Mouse (Mus musculus): ENCODE results near the gene Olfr792.

Gene Olfr792

DNA sequence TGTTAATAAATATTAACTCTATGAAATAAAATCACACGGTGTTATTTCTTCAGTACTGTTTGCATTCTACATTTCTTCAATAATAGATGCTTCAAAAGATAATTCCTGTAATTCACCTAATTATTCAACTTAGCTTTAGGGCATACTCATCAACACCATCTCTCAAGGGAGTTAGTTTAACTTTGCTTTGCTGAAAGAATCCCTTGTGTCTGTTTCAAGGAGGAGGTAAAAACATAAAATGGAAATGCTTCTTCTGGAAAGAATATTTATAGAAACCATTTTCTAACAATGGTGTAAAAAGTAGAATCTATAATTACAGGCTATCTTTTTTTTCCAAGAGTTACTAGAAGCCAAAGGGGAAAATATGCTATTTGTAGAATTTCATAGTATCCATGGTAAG is at the start of gene Olfr792:
TSS of gene Olfr792 (plus strand) at position 301 of the 400 bp plus-strand sequence.
- WGBS: 93% methylated on average over 1 of the region's 1 CpGs

DNA sequence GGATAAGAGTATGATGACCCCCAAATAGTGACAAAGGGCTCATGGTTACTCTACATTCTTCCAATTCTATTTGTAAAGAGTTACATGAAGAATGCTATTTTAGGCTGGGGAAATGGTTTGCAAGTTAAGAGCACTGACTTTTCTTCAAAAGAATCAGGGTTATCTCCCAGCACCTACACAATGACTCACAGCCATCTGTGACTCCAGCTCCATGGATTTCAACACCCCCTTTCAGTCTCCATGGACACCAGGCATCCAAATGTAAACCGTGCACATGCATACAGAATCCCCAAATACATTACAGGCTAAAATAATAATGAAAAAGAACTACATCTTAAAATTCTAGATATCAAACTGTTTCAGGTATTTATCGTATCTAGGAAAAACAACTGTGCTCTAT is 48.9 kb upstream of the Olfr792 start:
- 48% methylated on average over 2 of the region's 2 CpGs for WGBS

DNA sequence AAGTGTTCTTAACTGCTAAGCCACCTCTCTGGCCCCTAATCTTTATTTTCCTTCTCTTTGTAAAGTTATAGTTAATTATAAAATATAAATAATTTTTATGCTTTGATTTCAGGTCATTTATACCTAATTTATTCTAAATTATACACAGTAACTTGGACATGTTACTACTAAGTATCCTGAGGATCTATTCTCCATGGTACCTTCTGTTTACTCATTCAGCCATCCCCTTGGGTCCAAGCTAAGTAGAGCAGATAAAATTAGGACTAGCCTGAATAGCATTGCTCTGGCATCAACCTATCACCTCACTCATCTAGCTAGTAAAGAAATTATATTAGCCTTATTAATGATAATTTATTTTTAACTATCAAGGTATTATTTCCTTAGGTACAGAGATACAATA is 40.8 kb upstream of the Olfr792 start, which contains the start of gene Olfr790:
TSS of gene Olfr790 (plus strand) at position 301 of the 400 bp plus-strand sequence.

DNA sequence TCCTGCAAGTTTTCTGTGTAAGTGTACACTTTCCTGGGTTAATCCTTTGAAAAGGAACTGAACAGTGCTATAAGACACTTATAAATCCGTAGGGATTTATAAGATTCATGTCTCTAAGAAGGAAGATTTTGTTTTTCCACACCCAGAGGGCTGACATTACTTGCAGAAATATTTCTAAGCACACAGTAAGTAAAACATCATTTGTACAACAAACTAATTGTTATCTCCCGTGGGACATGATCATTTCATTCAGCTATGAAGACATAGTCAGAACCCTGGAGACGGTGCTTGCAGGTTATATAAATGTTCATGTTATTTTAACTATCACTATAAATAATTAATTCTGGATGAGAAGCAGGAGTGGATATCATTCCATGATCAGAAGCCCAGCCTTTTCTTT is 17.5 kb upstream of the Olfr792 start, which contains the start of gene Olfr791:
TSS of gene Olfr791 (plus strand) at position 301 of the 400 bp plus-strand sequence.
- WGBS: 72% methylated on average over 3 of the region's 3 CpGs

DNA sequence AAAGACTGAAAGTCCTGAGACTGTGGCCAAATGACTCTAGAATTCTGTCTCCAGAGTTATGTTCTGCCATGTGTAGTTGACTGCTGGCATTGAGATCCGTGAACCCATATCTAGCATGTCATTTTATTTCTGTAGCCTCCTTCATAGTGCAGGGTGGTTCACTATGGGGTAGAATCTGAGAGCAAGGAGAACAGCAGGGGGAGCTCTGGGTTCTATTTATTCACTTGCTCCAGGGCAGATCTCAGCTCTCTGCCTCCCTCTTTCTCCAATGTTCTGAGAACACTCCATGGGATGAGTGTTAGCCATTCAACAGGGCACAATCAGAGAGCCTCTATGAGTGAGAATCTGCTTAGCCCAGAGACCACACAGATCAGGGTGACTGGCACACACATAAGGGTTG is 10.4 kb downstream of the Olfr792 start:
- 66% methylated on average over 1 of the region's 1 CpGs for WGBS

DNA sequence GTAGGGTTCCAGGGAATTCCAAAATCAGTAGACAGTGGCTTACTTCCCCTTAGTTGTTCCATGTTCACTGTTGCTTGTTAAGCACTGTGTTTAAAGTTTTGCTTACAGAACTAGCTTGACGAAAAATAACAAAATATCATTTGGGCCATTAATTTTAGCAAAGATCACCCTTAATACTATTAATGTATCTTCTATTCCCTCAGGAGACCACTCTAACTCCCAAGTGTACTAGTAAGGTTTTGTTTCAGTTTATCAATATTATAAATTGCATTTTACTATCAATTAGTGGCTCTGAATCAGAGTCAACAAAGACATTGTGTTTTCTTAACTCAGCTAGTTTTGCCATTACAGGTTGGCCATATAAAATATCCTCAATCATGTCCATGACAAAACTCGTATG is 28.4 kb downstream of the Olfr792 start, which contains the start of gene Olfr794:
TSS of gene Olfr794 (plus strand) at position 301 of the 400 bp plus-strand sequence.
- WGBS: 75% methylated on average over 2 of the region's 2 CpGs

DNA sequence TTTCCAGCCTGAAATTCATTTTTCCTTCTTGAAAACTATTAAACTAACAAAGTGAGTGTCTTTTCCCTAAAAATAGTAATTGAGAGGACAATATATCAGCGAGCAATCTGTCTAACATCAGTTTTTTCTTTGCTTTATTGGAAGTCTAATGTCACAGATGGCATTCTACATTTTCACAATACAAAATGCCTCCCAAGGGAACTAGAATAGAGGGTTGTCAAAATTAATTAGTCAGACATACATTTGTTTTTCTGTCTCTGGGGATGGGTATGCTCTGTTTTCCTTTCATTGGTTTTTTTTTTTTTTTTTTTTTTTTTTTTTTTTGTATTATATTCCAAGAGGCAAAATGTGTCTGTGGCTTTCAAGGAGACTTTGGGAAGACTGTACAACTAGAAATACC is 38.1 kb downstream of the Olfr792 start:
- 47% methylated on average over 1 of the region's 1 CpGs for WGBS

All from cerebral cortex, adult 2 months (tissue).